Mouse (Mus musculus): ENCODE measurements around the gene Arhgap31.

GRCm38 (mm10) chr16:38760239-38760638 lies 47.2 kb upstream of the Arhgap31 start:
- TF ChIP-seq CTCF (IDR thresholded peaks at IDR 0.05; ENCODE audit: low read depth, low read length) (no peak), POLR2A (IDR thresholded peaks at IDR 0.05; ENCODE audit: borderline replicate concordance, low read depth, low read length) (no peak)
